Mouse (Mus musculus) testis, adult 2 months (tissue): ENCODE measurements around the gene Sqor.

Experiments used
- CTCF ChIP-seq: fragments of 200-500 bp; IDR thresholded peaks from 2 replicates; pipeline ENCODE4 v1.5.1; 2012; ENCODE audit warnings: low read depth, mild to moderate bottlenecking, inconsistent platforms, low read length, moderate library complexity; ENCODE audit not compliant: control insufficient read depth, insufficient read depth, insufficient replicate concordance
- POLR2A ChIP-seq: fragments of 200-500 bp; IDR thresholded peaks from 2 replicates; pipeline ENCODE4 v1.6.1; 2012; ENCODE audit warnings: low read depth, mild to moderate bottlenecking, inconsistent platforms, low read length, moderate library complexity; ENCODE audit not compliant: control insufficient read depth

DNA sequence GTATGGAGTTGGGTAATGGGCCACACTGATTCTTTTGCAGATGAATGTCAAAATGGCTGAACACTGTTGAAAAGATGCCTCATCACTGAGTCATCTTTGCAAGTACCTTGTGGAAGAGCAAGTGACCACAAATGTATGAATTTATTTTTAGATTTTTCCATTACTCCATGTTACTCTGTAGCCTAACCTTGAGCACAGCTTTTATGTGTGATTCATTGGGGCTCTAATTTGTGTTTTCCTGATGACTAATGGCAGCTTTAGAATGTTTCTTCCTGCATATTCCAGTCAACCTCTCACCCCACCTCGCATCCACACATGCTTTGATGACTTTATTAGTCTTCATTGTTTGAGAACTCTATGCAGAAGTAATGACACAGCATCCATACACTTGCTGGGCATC lies 45.8 kb upstream of the Sqor start:
- no peak for TF ChIP-seq CTCF
- TF ChIP-seq POLR2A = no peak
